Comparison of ENCODE assay signal across 12 mouse cellular contexts in genomic region chr12:72835518-72836015, GRCm38 (mm10).
DNase-seq lines count a peak whose midpoint lies in the region; ATAC-seq and TF ChIP-seq lines count a peak whose summit lies in the region.
"Had no signal": no experiment of that assay in that cellular context is flagged by ENCODE, and none has a peak within 500 bp of the region (broad histone marks: within the 10 kb centered on the region; RNA-seq: fewer than 3 reads in every experiment).

No protein-coding gene starts in this region.

- DNase-seq in kidney, postnatal 0 days (ENCODE audit: low spot score): no peak
- DNase-seq in kidney, adult 9 months: no peak
- peak; percentile 47 for DNase-seq in A20 (ENCODE audit: low read depth, low spot score)
- peak; percentile 80 for DNase-seq in ES-E14 (ENCODE audit: low read depth, low spot score)
- no peak for DNase-seq in spleen, adult 18-20 months
- no peak for DNase-seq in cerebellum, postnatal 4 days (ENCODE audit: low spot score in 2 of 2)
- DNase-seq: cerebellum, adult 18-20 months had no signal

- H3K4me3 ChIP-seq in kidney, postnatal 0 days (replicated peaks; ENCODE audit: low read depth, low read length): no peak overlapping the region
- H3K4me3 ChIP-seq in ES-E14 (ENCODE audit: insufficient read depth in 1 of 2, low read depth in 1 of 2, low read length in 2 of 2, poor library complexity in 1 of 2, severe bottlenecking in 1 of 2): peak overlapping the region in 1 of 2 experiments; percentile 49; a peak in 2 of 4 replicates
- H3K4me3 ChIP-seq: embryonic facial prominence, embryonic 12.5 days; hindbrain, embryonic 15.5 days; midbrain, embryonic 12.5 days had no signal

- no peak for ATAC-seq in kidney, postnatal 0 days (replicated peaks; ENCODE audit: low FRiP score, low read depth)
- ATAC-seq in megakaryocyte progenitor cell, adult 5-6 weeks (replicated peaks; ENCODE audit: poor library complexity): peak; percentile 61; the same call in 1 of the 2 replicates
- ATAC-seq: activated CD4-positive, CD25-positive, alpha-beta regulatory T cell, adult 4 months had no signal

- no peaks in the 10 kb centered on the region for H3K9me3 ChIP-seq in kidney, postnatal 0 days (replicated peaks; ENCODE audit: low read length)
- H3K9me3 ChIP-seq in ES-E14 (ENCODE audit: control insufficient read depth, insufficient read depth, low read depth, low read length): no peaks in the 10 kb centered on the region
- H3K9me3 ChIP-seq: embryonic facial prominence, embryonic 12.5 days; hindbrain, embryonic 15.5 days; midbrain, embryonic 12.5 days had no signal

- in situ Hi-C loops in ES-E14 (cut with MboI; ENCODE audit: low sequenced_read_pairs in 2 of 2, unreplicated experiment in 2 of 2): loop anchor here (5.0 to 25.0 kb wide), 2 partner anchors 127 to 132 kb away; no protein-coding TSS in a partner anchor

- no peak overlapping the region for H3K27ac ChIP-seq in kidney, postnatal 0 days
- H3K27ac ChIP-seq in ES-E14 (ENCODE audit: insufficient read depth, low read depth, low read length, poor library complexity, severe bottlenecking): no peak overlapping the region
- H3K27ac ChIP-seq: embryonic facial prominence, embryonic 12.5 days; hindbrain, embryonic 15.5 days; midbrain, embryonic 12.5 days had no signal

- no peak overlapping the region for H3K9ac ChIP-seq in kidney, postnatal 0 days (ENCODE audit: low read depth, low read length)
- no peak overlapping the region for H3K9ac ChIP-seq in ES-E14 (ENCODE audit: insufficient read depth, low read depth, low read length, poor library complexity, severe bottlenecking)
- H3K9ac ChIP-seq: embryonic facial prominence, embryonic 12.5 days; hindbrain, embryonic 15.5 days; midbrain, embryonic 12.5 days had no signal

- no peaks in the 10 kb centered on the region; the same call in 1 of the 2 replicates for H3K27me3 ChIP-seq in kidney, postnatal 0 days (ENCODE audit: insufficient read depth, low read length)

- TF ChIP-seq CTCF in kidney, postnatal 0 days (IDR thresholded peaks at IDR 0.05; ENCODE audit: low read depth): peak; percentile 45

- no peak overlapping the region for H3K4me2 ChIP-seq in kidney, postnatal 0 days (ENCODE audit: low read length)
- H3K4me2 ChIP-seq: embryonic facial prominence, embryonic 12.5 days; hindbrain, embryonic 15.5 days; midbrain, embryonic 12.5 days had no signal

- 0 out of 2 replicates have a peak, but pooled peaks cover 5% of the 10 kb centered on the region for H3K4me1 ChIP-seq in kidney, postnatal 0 days (replicated peaks; ENCODE audit: insufficient read depth, low read length)
- peaks cover 0 to 8% of the 10 kb centered on the region in 2 experiments; a peak in 1 of 4 replicates for H3K4me1 ChIP-seq in ES-E14 (ENCODE audit: control insufficient read depth in 2 of 2, insufficient read depth in 2 of 2, low read length in 2 of 2, poor library complexity in 1 of 2)

- 78% methylated on average over 8 of the region's 8 CpGs for WGBS in kidney, postnatal 0 days

- no peaks in the 10 kb centered on the region for H3K36me3 ChIP-seq in kidney, postnatal 0 days (ENCODE audit: insufficient read depth, low read length)
- H3K36me3 ChIP-seq in ES-E14 (ENCODE audit: control insufficient read depth, insufficient read depth, low read length, poor library complexity, severe bottlenecking): no peaks in the 10 kb centered on the region
- H3K36me3 ChIP-seq: embryonic facial prominence, embryonic 12.5 days; hindbrain, embryonic 15.5 days; midbrain, embryonic 12.5 days had no signal

TF ChIP-seq in ES-E14, 5 proteins besides CTCF, POLR2A, EP300 and RAD21:
- no peak for TF ChIP-seq CHD2 (IDR thresholded peaks at IDR 0.05; ENCODE audit: low read depth, low read length)
- TF ChIP-seq ZNF384 (IDR thresholded peaks at IDR 0.05; ENCODE audit: low read depth, low read length): no peak
- TF ChIP-seq ZC3H11A (IDR thresholded peaks at IDR 0.05; ENCODE audit: borderline replicate concordance, low read depth, low read length): peak; percentile 46
- no peak for TF ChIP-seq HCFC1 (IDR thresholded peaks at IDR 0.05; ENCODE audit: borderline replicate concordance, insufficient read depth, low read length)
- peak; percentile 63; the same call in 1 of the 2 replicates for TF ChIP-seq MAFK (IDR thresholded peaks at IDR 0.05; ENCODE audit: insufficient read depth, low read depth, low read length)
TF ChIP-seq in ES-E14: peak in this region for 2.

Comparison
In these comparisons a context has a peak if more than half of its experiments do, and no peak if none do; other contexts are left out.
1. DNase-seq: peak in A20 (single experiment) and ES-E14 (single experiment); none in kidney, postnatal 0 days (single experiment), kidney, adult 9 months (single experiment), spleen, adult 18-20 months (0 of 2) and cerebellum, postnatal 4 days (0 of 2).